Mouse (Mus musculus) midbrain, embryonic 12.5 days (tissue): ENCODE results near the gene Gas1. TPM values are rescaled to one million over a fixed set of nuclear protein-coding genes. Genes with fewer than 3 reads are reported as not detected.

Source experiments
- ATAC-seq: fragments of 200-750 bp; cut with Nextera tagmentation; 2 replicates; pipeline ENCODE4 v1.8.0; 2017; ENCODE audit warnings: low read depth, moderate TSS enrichment, moderate library complexity; ENCODE audit not compliant: low FRiP score
- H3K27ac ChIP-seq: fragments of 300-500 bp; sonication (generic); replicated peaks from 2 replicates; pipeline ENCODE4 v1.5.1; 2016; ENCODE audit warnings: mild to moderate bottlenecking
- H3K27me3 ChIP-seq: fragments of 300-500 bp; sonication (generic); 2 replicates; pipeline ENCODE4 v1.6.1; 2016; ENCODE audit warnings: mild to moderate bottlenecking
- H3K36me3 ChIP-seq: fragments of 300-500 bp; sonication (generic); 2 replicates; pipeline ENCODE4 v1.6.1; 2016
- H3K4me1 ChIP-seq: fragments of 300-500 bp; sonication (generic); 2 replicates; pipeline ENCODE4 v1.6.1; 2016
- H3K4me2 ChIP-seq: fragments of 300-500 bp; sonication (generic); replicated peaks from 2 replicates; pipeline ENCODE4 v1.6.1; 2016; ENCODE audit warnings: mild to moderate bottlenecking, moderate library complexity
- H3K4me3 ChIP-seq: fragments of 300-500 bp; sonication (generic); 2 replicates; pipeline ENCODE4 v1.5.1; 2016; ENCODE audit warnings: mild to moderate bottlenecking
- H3K9ac ChIP-seq: fragments of 300-500 bp; sonication (generic); replicated peaks from 2 replicates; pipeline ENCODE4 v1.6.1; 2016; ENCODE audit warnings: mild to moderate bottlenecking, moderate library complexity
- H3K9me3 ChIP-seq: fragments of 300-500 bp; sonication (generic); 2 replicates; pipeline ENCODE4 v1.6.1; 2016; ENCODE audit warnings: mild to moderate bottlenecking
- WGBS: fragments of 180-500 bp; shearing (Covaris S2); methylation state at CpG from one replicate; pipeline ENCODE4 v1.1.7; 2016; 5-methylcytosine and 5-hydroxymethylcytosine counted together
- polyA plus RNA-seq: library from polyadenylated mRNA; unstranded; fragments of >200 nt; fragmentation: Nextera tagmentation; extraction: Ambion mirVana; gene quantifications from 2 replicates; pipeline ENCODE4 v1.2.1, GENCODE M21; 2016

The Gas1 gene
- polyA plus RNA-seq, 1 experiment from 2014 or later = 121 TPM

GRCm38 (mm10) chr13:60134439-60134799 is 42.7 kb downstream of the Gas1 start:
- Histone ChIP-seq H3K27ac (no peak overlapping the region), H3K4me2 (no peak overlapping the region), H3K4me1 (peaks cover 26% of the 10 kb centered on the region), H3K4me3 (no peak overlapping the region), H3K9me3 (no peaks in the 10 kb centered on the region), H3K27me3 (peaks cover 44% of the 10 kb centered on the region; the same call in 1 of the 2 replicates), H3K9ac (no peak overlapping the region), H3K36me3 (no peaks in the 10 kb centered on the region)
- no peak for ATAC-seq
- WGBS = 95% methylated on average over 5 of the region's 5 CpGs

DNA sequence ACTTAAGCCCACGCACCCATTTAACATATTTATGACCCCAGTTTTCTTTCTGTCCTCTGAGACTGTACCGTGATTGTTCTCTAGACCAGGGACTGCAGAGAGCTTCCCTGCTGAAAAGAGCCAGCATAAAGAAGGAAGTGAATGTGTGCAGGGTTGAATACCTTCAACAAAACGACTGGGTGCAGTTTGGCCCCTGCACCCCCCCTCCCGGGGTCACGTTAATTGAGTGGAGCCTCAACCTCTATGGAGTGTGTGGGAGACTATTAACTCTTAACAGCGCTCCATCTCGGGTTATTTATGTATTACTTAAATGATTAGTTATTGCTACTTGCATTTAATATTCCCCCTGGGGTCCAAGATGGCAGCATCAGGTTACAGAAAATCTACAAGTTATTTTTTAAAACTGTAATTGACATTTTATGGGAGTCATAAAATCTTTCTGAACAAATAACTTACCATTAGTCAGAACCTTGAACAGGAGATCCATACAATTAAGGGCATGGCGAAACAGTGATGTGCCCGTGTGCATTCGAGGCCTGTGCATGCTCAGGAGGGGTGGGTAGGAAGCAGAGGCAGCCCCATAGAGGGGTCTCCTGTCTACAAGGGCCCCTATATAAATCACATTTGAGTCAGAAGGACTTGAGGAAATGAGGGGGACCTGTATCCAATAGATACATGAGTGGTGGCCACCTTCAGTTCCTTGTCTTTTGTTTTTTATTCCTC is 43.3 kb downstream of the Gas1 start:
- Histone ChIP-seq H3K27ac (no peak overlapping the region), H3K27me3 (peaks cover 41% of the 10 kb centered on the region; the same call in 1 of the 2 replicates), H3K4me2 (0 out of 2 replicates have a peak overlapping the region, but pooled peaks have one; percentile 10), H3K36me3 (no peaks in the 10 kb centered on the region), H3K9ac (no peak overlapping the region), H3K9me3 (no peaks in the 10 kb centered on the region), H3K4me1 (peaks cover 30% of the 10 kb centered on the region), H3K4me3 (no peak overlapping the region)
- WGBS = 43% methylated on average over 10 of the region's 10 CpGs
- peak; percentile 71; the same call in 1 of the 2 replicates for ATAC-seq

DNA sequence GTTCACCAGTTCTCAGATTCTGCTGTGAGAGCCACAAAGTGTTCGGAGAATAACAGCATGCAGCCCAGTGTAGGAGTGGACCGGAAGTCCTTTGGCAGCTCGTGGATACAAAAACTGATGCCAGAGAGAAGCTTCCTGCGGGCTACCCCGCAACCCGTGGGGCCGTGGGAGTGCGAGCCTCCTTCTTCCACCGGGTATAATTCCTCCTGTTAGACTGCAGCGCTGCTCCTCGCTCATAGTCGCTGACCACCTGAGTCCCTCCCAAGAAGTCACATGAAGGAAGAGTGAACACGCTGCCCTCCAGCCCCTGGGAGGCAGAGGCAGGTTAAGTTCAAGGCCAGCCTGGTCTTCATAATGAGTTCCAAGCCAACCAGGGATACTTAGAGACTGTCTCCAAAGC is 45.4 kb downstream of the Gas1 start:
- Histone ChIP-seq H3K27ac (no peak overlapping the region), H3K4me3 (no peak overlapping the region), H3K9me3 (no peaks in the 10 kb centered on the region), H3K27me3 (peaks cover 46% of the 10 kb centered on the region), H3K4me1 (peaks cover 34% of the 10 kb centered on the region), H3K36me3 (no peaks in the 10 kb centered on the region), H3K9ac (no peak overlapping the region), H3K4me2 (no peak overlapping the region)
- WGBS = 52% methylated on average over 13 of the region's 13 CpGs
- ATAC-seq = no peak

GRCm38 (mm10) chr13:60129541-60129940 is 47.6 kb downstream of the Gas1 start:
- H3K27me3 ChIP-seq = peaks cover 32% of the 10 kb centered on the region
- H3K36me3 ChIP-seq = no peaks in the 10 kb centered on the region
- no peak overlapping the region for H3K4me3 ChIP-seq
- H3K9ac ChIP-seq = no peak overlapping the region
- WGBS = 76% methylated on average over 9 of the region's 9 CpGs
- H3K27ac ChIP-seq = no peak overlapping the region
- H3K4me1 ChIP-seq = peaks cover 52% of the 10 kb centered on the region
- no peak for ATAC-seq
- H3K4me2 ChIP-seq = no peak overlapping the region
- H3K9me3 ChIP-seq = no peaks in the 10 kb centered on the region

- Histone ChIP-seq H3K27ac (0 out of 2 replicates have a peak overlapping the region, but pooled peaks have one; percentile 36), H3K27me3 (peaks cover 40% of the 10 kb centered on the region), H3K36me3 (no peaks in the 10 kb centered on the region), H3K9ac (no peak overlapping the region), H3K9me3 (no peaks in the 10 kb centered on the region), H3K4me2 (peak overlapping the region; percentile 37), H3K4me3 (no peak overlapping the region), H3K4me1 (peaks cover 47% of the 10 kb centered on the region)
- WGBS = 64% methylated on average over 19 of the region's 19 CpGs
- peak; percentile 62; the same call in 1 of the 2 replicates for ATAC-seq
Measured at GRCm38 (mm10) chr13:60126338-60126737, 50.8 kb downstream of the Gas1 start.

GRCm38 (mm10) chr13:60125501-60126305 is 51.5 kb downstream of the Gas1 start:
- peak overlapping the region; percentile 69 for H3K27ac ChIP-seq
- H3K27me3 ChIP-seq = peaks cover 40% of the 10 kb centered on the region
- H3K9me3 ChIP-seq = no peaks in the 10 kb centered on the region
- no peaks in the 10 kb centered on the region for H3K36me3 ChIP-seq
- peak; percentile 60; the same call in 1 of the 2 replicates for ATAC-seq
- H3K4me3 ChIP-seq = no peak overlapping the region
- WGBS = 20% methylated on average over 13 of the region's 13 CpGs
- no peak overlapping the region; the same call in 1 of the 2 replicates for H3K9ac ChIP-seq
- H3K4me1 ChIP-seq = peaks cover 47% of the 10 kb centered on the region
- H3K4me2 ChIP-seq = peak overlapping the region; percentile 37

- no peaks in the 10 kb centered on the region for H3K36me3 ChIP-seq
- no peak overlapping the region for H3K4me2 ChIP-seq
- H3K4me1 ChIP-seq = peaks cover 47% of the 10 kb centered on the region
- ATAC-seq = no peak
- peaks cover 35% of the 10 kb centered on the region for H3K27me3 ChIP-seq
- H3K9ac ChIP-seq = no peak overlapping the region
- H3K9me3 ChIP-seq = no peaks in the 10 kb centered on the region
- WGBS = 38% methylated on average over 3 of the region's 3 CpGs
- no peak overlapping the region for H3K4me3 ChIP-seq
- H3K27ac ChIP-seq = no peak overlapping the region
Measured at GRCm38 (mm10) chr13:60125020-60125419, 52.1 kb downstream of the Gas1 start.

DNA sequence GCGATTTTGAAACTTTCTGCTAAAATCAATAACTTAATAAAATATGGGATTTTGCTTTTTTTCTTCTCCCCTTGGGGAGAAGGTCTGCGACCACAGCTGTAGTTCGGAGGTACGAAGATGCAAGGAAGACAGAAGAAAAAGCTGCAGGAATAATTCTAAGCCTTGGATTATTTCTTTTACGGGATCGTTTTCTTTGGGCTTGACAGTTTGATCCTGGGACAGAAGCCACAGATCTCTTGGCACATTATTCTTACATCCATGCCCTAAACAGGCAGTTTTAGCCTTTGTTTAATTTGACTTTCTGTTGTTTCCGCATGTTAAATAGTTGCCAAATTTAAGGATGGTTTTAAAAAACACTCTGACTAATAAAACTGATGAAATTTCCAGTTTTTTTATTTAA is 52.7 kb downstream of the Gas1 start:
- Histone ChIP-seq H3K4me3 (no peak overlapping the region), H3K4me2 (no peak overlapping the region), H3K9ac (no peak overlapping the region), H3K27me3 (peaks cover 31% of the 10 kb centered on the region), H3K27ac (no peak overlapping the region), H3K4me1 (peaks cover 46% of the 10 kb centered on the region), H3K36me3 (no peaks in the 10 kb centered on the region), H3K9me3 (no peaks in the 10 kb centered on the region)
- no peak for ATAC-seq
- WGBS = 53% methylated on average over 7 of the region's 7 CpGs
